Mouse (Mus musculus) heart, postnatal 4 days (tissue): ENCODE results near the gene Sdccag8. TPM values are rescaled to one million over a fixed set of nuclear protein-coding genes. Genes with fewer than 3 reads are reported as not detected.
"Not testable (repeated sequence)": the region's sequence is repeated elsewhere in the genome, so short reads cannot be mapped to it uniquely, and the experiment has no call there.

ENCODE experiments used
- DNase-seq: peaks from one replicate; pipeline ENCODE4 v3.0.0; 2021
- total RNA-seq, 2 experiments: library from RNA; stranded (reverse); gene quantifications; 2 replicates each; pipeline ENCODE4 v1.2.3; 2021

Gene Sdccag8
- total RNA-seq, 2 experiments from 2014 or later, result 3.5 to 3.6 TPM

DNA sequence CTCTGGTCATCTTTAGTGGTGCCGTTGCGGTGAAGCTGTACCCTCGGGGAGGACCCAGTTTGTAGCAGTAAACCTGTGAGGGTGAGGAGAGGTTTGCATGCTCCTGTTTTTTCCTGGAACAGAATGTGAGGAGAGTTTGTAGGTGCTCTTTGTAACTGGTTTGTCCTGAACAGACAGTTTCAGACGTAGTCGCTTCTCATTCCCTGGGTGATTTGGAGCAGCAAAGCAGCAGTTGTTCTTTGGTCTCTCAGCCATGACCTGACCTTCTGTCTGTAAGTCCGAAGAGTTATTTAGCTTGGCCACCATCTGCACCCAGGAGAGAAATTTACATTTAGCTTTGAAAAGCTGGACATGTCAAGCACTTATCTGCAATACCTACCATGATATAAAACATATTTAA is 65.2 kb downstream of the Sdccag8 start:
- no peak for DNase-seq

DNA sequence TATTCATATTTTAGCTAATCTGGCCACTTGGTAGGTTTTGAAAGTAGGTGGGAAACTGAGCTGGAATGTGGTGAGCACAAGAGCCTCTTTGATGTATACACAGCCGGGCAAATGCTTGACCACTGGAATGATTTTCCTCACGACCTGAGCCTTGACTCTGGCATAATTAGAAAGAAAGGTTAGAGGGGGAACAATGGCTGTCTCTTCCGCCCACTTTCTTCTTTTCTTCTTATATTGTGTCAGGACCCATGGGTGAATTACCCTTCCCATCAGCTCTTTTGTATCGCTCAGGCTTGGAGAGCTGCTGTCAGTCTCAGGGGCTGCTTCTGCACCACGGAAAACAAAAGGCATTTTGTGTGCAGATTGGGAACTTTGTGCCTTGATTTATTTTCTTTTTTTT is 65.6 kb downstream of the Sdccag8 start:
- no peak for DNase-seq

DNA sequence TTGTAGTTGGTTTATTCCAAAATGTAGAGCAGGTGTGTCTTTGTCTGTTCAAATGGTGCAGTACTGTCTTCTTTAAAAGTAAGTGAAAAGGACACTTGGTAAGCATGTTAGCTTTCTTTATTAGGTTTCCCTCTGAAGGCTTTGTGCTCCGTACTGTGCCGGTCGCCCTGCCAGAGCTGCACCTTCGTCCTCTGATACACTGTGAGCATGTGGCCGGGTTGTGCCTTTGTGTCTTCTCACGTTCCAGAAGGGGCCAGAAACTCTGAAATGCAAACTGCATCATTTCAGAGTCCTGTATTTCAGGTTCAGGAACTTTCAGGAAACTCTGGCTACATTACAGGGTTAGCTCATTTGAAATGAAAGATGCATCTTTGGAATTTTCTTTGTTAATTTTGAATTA is 66.5 kb downstream of the Sdccag8 start:
- no peak for DNase-seq

DNA sequence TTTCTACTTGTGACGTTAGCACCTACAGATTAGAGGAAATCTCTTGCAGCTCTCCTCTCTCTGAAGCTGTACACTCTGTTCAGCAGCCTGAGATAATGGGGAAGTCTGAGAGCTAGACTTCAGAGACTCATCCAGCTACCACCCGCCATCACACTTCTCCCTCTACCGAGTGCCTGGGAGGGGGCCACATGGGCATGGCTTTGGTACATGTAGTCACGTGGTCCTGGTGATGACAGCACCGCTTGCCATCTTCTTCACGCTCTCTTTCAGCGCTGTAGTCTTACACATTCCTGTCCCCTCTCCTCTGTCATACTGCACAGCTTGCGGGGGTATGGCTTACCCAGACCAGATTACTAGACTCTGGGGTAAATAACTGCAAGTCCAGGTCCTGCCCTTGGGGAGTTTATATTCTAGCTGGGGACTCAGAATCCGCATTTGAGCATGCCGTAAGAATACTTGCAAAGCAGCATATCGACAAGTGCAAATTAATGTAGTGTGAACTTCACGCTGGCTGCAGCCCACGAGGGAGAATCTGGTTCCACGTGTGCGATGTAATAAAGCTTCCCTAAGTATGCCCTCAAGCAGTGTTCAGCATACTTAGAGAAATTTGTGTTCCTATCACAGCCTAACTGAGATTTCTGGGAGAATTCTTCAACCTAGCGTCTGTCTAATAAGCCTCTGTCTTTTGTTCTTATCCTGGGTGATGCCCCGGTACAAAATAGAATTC is 70.9 kb downstream of the Sdccag8 start:
- no peak for DNase-seq

DNA sequence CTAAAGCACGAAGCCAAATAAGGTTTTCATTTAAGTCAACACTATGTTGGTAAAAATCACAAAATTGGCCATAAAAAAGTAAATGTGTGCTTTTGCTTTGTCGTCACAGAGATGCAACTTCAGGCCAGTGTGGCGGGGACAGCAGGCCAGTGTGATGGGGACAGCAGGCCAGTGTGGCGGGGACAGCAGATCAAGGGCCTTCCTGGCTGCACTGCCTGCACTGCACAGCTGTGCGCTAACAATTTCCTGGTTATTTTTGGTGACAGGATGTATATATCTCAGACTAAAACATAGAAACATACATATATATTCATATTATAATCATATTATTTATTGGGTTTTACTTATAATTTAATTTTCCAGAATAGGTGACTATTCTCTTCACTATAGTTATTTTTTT is 71.5 kb downstream of the Sdccag8 start:
- DNase-seq, result no peak

DNA sequence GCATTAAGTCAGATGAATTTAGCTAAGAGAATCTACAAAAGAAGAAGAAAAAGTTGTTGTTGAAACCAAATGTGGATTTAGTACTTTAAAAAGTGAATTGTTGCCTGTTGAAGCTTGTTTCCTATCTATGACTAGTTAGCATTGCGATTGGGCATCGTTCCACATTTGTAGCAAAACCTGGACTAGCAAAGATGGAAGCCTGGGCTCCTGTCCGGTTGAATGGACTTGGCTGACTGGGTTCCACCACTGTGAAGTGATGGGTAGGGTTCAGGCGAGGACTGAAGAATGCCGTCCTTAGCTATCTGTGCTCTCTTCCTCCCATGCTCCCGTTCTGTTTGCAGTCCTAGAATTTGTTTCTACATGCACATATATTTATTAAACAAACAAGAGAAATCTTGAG is 89.3 kb downstream of the Sdccag8 start:
- DNase-seq, result no peak

DNA sequence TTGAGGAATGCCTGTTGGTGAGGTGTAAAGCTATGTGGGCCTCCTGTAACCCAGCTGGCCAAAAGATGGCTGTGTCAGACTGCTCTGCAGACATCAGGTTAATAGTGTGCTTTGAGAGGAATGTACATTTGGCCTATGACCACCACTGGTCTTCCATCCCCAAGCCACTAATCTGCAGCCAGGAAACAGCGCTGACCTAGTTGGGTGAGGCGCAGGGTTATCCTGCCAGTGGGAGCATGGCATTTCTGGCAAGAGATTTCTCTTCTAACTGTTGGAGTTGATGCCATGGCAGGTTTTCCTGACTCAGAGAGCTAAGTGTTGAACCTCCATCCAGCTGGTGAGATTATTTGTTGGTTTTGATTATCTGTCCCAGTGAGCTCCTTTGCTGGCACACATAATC is 101.5 kb downstream of the Sdccag8 start:
- no peak for DNase-seq

DNA sequence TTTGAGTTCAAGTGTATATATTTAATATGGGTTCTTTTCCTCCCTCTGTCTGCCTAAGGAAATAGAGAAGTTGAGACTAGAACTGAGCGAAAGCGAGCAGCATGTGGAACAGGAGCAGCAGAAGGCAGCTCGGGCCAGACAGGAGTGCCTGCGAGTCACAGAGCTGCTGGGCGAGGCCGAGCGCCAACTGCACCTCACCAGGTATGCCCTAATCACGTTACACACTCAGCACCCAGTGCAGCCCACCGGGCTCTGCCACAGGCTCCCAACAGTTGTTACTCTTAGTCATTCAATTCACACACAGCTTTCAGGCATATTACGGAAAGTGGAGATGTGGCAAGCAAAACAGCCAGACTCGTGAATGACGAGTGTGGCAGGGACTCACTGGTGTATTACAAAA is 105.0 kb downstream of the Sdccag8 start:
- no peak for DNase-seq

DNA sequence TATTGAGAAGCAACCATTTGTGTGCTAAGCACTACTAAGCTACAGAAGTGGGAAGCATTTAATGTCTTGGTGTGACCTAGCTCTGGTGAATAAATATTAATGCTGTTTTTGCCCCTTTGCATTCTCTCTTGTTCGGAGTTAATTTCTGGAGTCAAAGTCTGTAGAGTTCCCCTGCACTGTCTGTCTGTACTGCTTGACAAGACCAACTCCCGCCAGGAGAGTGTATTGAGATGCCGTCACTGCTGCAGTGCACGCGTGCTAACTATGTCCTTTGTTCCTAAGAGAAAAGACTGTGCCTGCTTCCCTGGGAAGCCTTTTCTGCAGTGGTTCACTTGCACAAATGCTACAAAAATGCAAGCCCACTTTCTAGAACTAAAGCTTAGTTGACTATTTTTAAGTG is 108.4 kb downstream of the Sdccag8 start:
- DNase-seq, result no peak

DNA sequence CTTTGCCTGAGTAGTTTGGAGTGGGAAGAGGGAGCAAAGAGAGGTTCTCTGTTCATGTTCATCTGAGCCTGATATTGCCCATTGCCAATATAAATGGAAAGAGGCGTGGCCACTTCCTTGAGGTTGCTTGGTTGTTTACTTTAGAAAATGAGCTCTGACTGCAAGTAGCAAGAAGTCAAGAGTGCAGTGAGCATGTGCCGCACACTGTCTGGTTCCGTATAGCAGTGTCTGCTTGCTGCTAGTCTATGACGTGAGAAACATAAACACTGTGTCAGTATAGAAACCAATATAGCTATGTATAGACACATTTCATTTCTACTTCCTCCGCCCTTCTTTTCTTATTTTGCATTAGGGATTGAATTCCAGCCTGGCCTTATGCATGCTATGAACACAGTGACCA is 111.5 kb downstream of the Sdccag8 start:
- no peak for DNase-seq

DNA sequence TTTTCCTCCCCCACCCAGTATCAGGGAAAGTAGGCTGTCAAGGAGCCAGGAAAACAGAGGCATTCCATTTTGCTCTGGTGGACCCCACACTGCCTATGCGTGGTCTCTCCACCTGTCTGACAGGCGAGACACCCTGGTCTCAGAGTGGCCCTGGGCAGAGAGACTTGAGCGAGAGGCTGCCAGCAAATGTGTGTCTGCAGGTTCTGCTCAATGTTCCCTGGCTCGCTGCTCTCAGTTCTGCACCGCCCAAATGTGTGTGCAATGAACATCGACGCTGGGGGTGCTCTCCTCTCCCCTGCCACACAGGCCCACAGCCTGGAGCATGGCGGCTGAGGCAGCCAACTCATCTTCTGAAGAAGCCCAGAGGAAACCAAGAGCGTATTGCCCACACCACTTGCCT is 112.9 kb downstream of the Sdccag8 start:
- DNase-seq, result no peak

DNA sequence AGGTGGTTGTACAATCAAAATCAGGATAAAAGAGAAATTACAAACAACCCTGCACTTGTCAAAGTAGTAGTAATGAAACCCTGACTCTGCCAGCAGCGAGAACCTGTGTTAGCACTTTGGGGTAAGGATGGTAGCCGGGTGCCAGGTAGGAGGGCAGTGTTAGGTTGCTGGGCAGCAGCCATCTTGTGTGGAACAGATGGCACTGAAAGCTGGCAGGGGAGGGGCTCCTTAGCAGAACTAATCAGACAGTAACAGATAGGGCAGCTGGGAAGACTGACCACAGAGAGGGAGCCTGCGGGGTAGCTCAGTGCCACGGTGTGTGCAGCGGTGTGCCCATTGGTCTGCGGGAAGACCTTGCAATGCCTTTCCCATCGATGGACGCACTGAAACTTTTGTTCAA is 115.2 kb downstream of the Sdccag8 start:
- no peak for DNase-seq

DNA sequence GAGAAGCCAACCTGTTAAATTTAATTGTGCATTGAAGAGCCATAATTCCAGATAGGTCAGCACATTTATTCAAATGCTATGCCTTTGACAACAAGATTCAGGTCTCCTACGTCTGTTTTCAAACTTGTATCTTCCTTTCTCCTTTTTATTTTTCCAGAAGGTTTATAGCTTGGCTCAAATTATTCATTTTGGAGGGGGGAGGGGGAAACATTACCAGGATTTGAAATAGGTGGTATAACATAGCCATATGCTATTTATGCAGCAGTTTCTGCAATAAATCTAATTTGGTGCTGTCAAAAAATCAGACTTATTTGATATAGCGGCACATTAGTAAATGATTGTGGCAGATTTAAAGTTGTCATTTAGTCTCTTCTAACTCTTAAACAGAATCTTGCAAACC is 116.1 kb downstream of the Sdccag8 start:
- DNase-seq, result no peak

DNA sequence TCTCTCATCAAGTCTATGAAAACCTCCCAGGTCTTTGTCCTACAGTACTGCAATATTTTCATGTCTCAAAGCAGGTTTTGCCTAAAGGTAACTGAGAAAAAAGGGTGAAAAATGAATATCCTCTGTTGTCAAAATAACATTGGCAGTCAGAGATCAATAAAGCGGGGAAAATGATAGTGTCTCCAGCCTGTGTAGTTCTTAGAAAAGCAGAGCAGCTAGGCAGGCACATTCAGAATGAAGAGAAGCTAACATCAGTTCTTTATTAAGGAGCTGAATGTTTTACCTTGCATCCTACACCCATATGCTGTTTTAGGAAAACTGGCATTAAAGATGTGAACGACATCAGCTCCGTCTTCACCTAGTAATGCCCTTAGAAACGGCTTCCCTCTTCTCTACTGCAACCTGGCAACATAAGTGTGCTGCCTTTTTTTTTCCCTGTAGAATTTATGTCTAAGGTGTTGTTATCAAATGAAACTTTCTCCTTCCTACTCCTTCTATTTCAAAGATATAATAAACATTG is 116.6 kb downstream of the Sdccag8 start:
- DNase-seq, result no peak

DNA sequence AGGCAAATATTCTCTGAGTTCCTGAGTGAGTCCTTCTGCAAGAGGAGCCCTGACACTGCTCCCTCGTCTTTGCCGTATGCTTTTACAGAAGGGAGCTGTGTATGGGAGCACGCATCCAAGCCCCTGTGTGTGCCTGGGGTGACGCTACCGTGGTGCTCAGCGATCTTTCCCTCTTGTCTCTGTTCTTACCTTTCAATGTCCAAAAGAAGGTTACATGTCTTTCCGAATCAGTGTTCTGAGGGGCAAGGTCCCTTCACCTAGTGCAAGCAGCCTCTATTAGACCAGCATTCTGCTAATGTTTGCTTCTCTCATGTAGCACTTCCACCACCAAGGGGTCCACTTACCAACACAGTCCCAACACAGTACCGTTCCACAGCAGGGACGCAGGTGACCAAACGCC is 117.1 kb downstream of the Sdccag8 start:
- no peak for DNase-seq

DNA sequence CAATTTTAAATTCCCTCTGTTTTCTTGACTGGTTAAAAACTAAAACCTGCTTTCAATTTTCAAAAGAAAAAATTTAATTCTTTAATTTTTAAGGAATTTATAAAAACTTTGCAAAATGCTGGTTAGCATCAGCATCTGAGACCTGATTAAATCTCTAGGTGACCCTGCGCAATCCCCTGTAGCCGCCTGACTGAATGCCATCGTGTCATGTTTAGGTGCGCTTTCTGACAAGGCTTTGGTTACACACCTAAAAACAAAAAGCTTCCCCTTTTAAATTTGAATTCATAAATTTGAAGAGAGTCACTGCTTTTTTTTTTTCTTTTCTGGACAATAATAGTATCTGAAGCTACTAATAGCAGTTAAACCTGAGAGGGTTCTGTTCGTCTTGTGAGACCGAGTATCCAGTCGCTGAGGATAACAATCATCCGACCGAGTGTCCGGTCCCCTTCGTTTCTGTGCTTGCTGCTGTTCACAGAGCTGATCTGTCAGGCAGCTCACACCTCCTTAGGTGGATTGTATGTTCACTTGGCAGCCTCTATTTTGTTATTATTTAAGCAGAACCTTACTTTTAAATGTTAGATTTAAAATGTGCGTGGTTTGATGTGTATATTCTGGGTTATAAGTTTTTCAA is 118.0 kb downstream of the Sdccag8 start:
- DNase-seq, result no peak

DNA sequence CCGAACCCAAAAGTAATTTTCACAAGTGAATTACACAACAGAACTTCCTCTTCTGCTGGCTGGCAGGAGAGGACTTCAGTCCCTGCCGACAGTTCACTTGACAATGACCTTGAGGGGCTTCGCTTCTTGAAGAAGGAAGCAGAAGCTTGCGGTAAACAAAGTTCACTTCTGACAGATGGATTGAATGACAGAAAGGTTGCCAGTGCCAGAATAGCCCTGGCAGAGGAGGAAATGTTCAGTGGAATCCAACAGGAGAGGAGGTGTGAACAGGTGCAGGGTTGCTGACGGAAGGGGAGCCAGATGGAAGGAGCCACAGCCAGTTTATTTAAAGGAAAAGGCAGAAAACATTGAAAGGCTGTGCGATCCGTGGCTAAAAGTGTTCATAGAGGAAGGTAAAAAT is 118.9 kb downstream of the Sdccag8 start:
- DNase-seq, result no peak

DNA sequence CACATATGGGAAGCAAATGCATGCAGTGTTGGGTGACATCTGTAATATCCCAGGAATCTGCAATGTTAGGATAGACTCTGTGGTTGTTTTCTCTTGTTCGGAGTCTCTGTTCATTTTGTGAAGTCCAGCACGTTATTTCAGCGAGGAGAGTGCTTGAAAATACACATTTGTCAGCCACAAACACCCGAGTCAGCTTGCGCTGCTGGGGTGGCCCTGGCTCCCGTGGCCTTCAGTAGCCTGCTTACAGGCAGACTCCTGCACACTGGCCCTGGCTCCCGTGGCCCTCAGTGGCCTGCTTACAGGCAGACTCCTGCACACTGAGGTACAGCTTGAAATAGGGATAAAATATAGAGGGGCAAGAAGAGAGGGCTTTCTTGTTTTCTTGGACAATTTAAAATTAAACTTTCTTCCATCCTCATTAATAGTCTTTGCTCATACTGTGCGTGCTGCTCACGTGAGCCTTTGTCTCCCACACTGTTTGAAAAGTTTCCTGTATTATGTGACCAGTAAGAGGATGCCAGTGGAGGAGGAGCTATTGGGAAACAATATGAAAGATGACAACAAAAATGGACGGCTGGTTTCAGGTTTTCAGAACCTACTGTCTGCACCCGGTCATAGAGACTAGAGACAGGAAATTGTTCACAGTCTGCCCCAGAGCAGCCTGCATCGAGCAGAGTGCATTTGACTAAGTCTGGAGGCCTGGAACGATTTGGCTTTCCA is 119.7 kb downstream of the Sdccag8 start:
- no peak for DNase-seq

DNA sequence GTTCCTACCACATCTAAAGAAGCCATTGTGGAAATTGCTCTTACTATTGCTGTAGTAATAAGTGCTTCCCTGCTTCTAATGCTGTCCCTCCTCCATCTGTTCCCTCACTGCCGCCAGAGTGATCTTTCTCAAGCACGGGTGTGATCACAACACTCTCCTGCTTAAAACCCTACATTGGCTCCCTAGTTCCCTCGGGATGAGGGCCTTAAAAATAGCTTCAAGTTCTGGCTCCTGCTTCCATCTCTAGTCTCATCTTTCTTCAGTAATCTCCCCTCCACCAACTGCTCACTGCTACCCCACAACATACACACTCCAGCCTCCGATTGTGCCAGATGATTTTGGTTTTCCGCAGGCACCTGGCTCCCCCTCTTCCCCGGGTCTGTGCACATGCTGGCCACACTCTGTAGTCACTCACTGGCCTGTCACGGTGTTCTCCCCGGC is 125.5 kb downstream of the Sdccag8 start:
- DNase-seq, result no peak

DNA sequence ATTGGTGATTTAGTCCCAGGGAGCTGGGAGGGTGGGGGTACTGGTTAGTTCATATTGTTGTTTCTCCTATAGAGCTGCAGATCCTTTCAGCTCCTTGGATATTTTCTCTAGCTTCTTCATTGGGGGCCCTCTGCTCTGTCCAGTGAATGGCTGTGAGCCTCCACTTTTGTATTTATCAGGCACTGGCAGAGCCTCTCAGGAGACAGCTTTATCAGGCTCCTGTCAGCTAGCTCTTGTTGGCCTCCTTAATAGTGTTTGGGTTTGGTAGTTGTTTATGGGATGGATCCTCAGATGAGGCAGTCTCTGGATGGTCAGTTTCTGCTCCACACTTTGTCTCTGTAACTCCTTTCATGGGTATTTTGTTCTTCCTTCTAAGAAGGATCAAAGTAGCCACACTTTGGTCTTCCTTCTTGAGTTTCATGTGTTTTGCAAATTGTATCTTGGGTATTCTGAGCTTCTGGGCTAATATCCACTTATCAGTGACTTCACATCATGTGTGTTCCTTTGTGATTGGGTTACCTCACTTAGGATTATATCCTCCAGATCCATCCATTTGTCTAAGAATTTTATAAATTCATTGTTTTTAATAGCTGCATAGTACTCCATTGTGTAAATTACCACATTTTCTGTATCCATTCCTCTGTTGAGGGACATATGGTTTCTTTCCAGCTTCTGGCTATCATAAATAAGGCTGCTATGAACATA is 127.0 kb downstream of the Sdccag8 start:
- DNase-seq, result not testable (repeated sequence)

DNA sequence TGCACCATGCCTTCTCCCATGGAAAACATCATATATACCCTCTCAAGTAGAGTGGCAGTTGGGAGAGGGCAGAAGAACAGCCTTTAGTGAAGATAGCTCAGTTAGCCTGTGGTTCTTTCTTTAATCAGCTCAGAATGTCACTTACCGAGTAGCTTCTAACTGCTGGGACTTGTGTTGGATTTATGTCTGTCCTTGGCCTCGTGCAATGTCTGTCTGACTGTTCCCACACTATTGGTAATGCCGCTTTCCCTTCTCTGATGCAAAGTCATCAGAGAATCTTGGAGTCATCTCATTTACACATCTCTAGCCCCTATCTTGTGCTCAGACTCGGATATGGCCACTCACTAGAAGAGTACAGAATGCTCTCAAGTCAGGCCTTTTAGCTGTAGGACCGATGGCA is 128.7 kb downstream of the Sdccag8 start:
- no peak for DNase-seq

DNA sequence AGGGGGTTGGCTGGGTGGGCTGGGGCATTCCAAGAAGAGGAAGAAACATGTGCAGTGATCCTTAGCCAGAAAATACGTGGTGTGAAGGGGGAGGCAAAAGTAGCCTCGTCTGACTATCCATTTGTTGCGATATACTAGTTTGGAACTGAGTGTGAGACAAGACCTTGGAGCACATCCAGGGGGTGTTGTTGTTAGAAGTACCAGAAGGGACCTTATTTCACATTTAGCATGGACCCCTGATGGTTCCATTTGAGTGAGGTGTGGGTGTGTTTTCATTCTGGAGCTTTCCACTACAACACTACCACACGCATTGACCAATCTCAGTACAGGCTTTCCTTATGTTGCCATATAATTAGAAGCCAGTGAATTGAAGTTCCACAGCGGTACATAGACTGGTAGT is 129.5 kb downstream of the Sdccag8 start:
- no peak for DNase-seq
